Mouse (Mus musculus) liver, postnatal 0 days (tissue): ENCODE results near the gene Tdrkh.

Experiments used
- CTCF ChIP-seq: sonication (generic); IDR thresholded peaks from 2 replicates; pipeline ENCODE4 v1.5.1; 2016; ENCODE audit warnings: antibody characterized with exemption, low read depth
- EP300 ChIP-seq: IDR thresholded peaks from 2 replicates; pipeline ENCODE4 v1.6.1; 2016; ENCODE audit warnings: antibody characterized with exemption, low read depth, mild to moderate bottlenecking

GRCm38 (mm10) chr3:94368631-94369030 lies 44.4 kb upstream of the Tdrkh start:
- TF ChIP-seq CTCF = no peak
- TF ChIP-seq EP300 = no peak
